Mouse (Mus musculus) lung, embryonic 15.5 days (tissue): ENCODE data around the gene Helz. TPM values are rescaled to one million over a fixed set of nuclear protein-coding genes. Genes with fewer than 3 reads are reported as not detected.
"Not testable (repeated sequence)": the region's sequence is repeated elsewhere in the genome, so short reads cannot be mapped to it uniquely, and the experiment has no call there.

Source experiments
- ATAC-seq: fragments of 200-750 bp; cut with Nextera tagmentation; 2 replicates; pipeline ENCODE4 v1.8.0; 2017; ENCODE audit warnings: moderate number of reproducible peaks, borderline replicate concordance; ENCODE audit not compliant: low FRiP score, low TSS enrichment; ENCODE audit errors: extremely low read depth
- H3K27ac ChIP-seq: fragments of 300-500 bp; sonication (generic); 2 replicates; pipeline ENCODE4 v1.5.1; 2015; ENCODE audit warnings: moderate library complexity, mild to moderate bottlenecking, inconsistent platforms
- H3K27me3 ChIP-seq: fragments of 300-500 bp; sonication (generic); 2 replicates; pipeline ENCODE4 v1.6.1; 2015; ENCODE audit warnings: inconsistent platforms
- H3K36me3 ChIP-seq: fragments of 300-500 bp; sonication (generic); 2 replicates; pipeline ENCODE4 v1.6.1; 2015; ENCODE audit warnings: inconsistent platforms
- H3K4me1 ChIP-seq: fragments of 300-500 bp; sonication (generic); 2 replicates; pipeline ENCODE4 v1.6.1; 2015; ENCODE audit warnings: inconsistent platforms
- H3K4me2 ChIP-seq: fragments of 300-500 bp; sonication (generic); 2 replicates; pipeline ENCODE4 v1.6.1; 2015; ENCODE audit warnings: inconsistent platforms, mild to moderate bottlenecking, moderate library complexity
- H3K4me3 ChIP-seq: fragments of 300-500 bp; sonication (generic); 2 replicates; pipeline ENCODE4 v1.5.1; 2015; ENCODE audit warnings: mild to moderate bottlenecking, inconsistent platforms
- H3K9ac ChIP-seq: fragments of 300-500 bp; sonication (generic); 2 replicates; pipeline ENCODE4 v1.6.1; 2015; ENCODE audit warnings: inconsistent platforms
- H3K9me3 ChIP-seq: fragments of 300-500 bp; sonication (generic); 2 replicates; pipeline ENCODE4 v1.6.1; 2016; ENCODE audit warnings: inconsistent platforms
- WGBS: fragments of 180-500 bp; shearing (Covaris S2); methylation state at CpG from one replicate; pipeline ENCODE4 v1.1.7; 2015; 5-methylcytosine and 5-hydroxymethylcytosine counted together
- polyA plus RNA-seq: library from polyadenylated mRNA; unstranded; fragments of >200 nt; fragmentation: Nextera tagmentation; extraction: Ambion mirVana; gene quantifications from 2 replicates; pipeline ENCODE4 v1.2.1, GENCODE M21; 2015

The Helz gene
- polyA plus RNA-seq, 1 experiment from 2014 or later = 20.2 TPM

- no peaks in the 10 kb centered on the region for H3K9me3 ChIP-seq
- H3K9ac ChIP-seq = no peak overlapping the region
- ATAC-seq = no peak
- no peak overlapping the region for H3K4me3 ChIP-seq
- H3K27ac ChIP-seq = no peak overlapping the region
- 0 out of 2 replicates have a peak, but pooled peaks cover 10% of the 10 kb centered on the region for H3K36me3 ChIP-seq
- 87% methylated on average over 3 of the region's 3 CpGs for WGBS
- no peak overlapping the region for H3K4me2 ChIP-seq
- H3K4me1 ChIP-seq = no peaks in the 10 kb centered on the region
- no peaks in the 10 kb centered on the region for H3K27me3 ChIP-seq
Measured at GRCm38 (mm10) chr11:107567431-107567830, 19.7 kb downstream of the Helz start.

GRCm38 (mm10) chr11:107568466-107568995, 20.8 kb downstream of the Helz start:
- H3K9ac ChIP-seq = no peak overlapping the region
- H3K27me3 ChIP-seq = no peaks in the 10 kb centered on the region
- WGBS = 90% methylated on average over 6 of the region's 6 CpGs
- no peak overlapping the region for H3K4me2 ChIP-seq
- H3K27ac ChIP-seq = no peak overlapping the region
- H3K36me3 ChIP-seq = 0 out of 2 replicates have a peak, but pooled peaks cover 5% of the 10 kb centered on the region
- no peaks in the 10 kb centered on the region for H3K9me3 ChIP-seq
- ATAC-seq = no peak
- peaks cover 8% of the 10 kb centered on the region for H3K4me1 ChIP-seq
- no peak overlapping the region for H3K4me3 ChIP-seq

GRCm38 (mm10) chr11:107570891-107571290, 23.2 kb downstream of the Helz start:
- H3K27me3 ChIP-seq, H3K4me3 ChIP-seq, H3K9ac ChIP-seq, ATAC-seq, H3K4me2 ChIP-seq, H3K27ac ChIP-seq, H3K9me3 ChIP-seq: not testable (repeated sequence)
- Histone ChIP-seq H3K36me3 (peaks cover 17% of the 10 kb centered on the region), H3K4me1 (peaks cover 14% of the 10 kb centered on the region)
- 76% methylated on average over 8 of the region's 8 CpGs for WGBS

- WGBS = 92% methylated on average over 2 of the region's 2 CpGs
- Histone ChIP-seq H3K9ac (no peak overlapping the region), H3K4me2 (no peak overlapping the region), H3K9me3 (no peaks in the 10 kb centered on the region), H3K4me1 (peaks cover 14% of the 10 kb centered on the region), H3K27me3 (no peaks in the 10 kb centered on the region), H3K4me3 (no peak overlapping the region), H3K27ac (no peak overlapping the region), H3K36me3 (peaks cover 21% of the 10 kb centered on the region)
- no peak for ATAC-seq
Measured at GRCm38 (mm10) chr11:107571318-107571717, 23.6 kb downstream of the Helz start.

GRCm38 (mm10) chr11:107572551-107572950, 24.8 kb downstream of the Helz start:
- peaks cover 32% of the 10 kb centered on the region for H3K36me3 ChIP-seq
- 94% methylated on average over 3 of the region's 3 CpGs for WGBS

GRCm38 (mm10) chr11:107573061-107573692, 25.4 kb downstream of the Helz start:
- Histone ChIP-seq H3K36me3 (peaks cover 33% of the 10 kb centered on the region), H3K9ac (no peak overlapping the region), H3K4me2 (no peak overlapping the region), H3K27me3 (no peaks in the 10 kb centered on the region), H3K9me3 (no peaks in the 10 kb centered on the region), H3K4me3 (no peak overlapping the region), H3K4me1 (peaks cover 14% of the 10 kb centered on the region), H3K27ac (peak overlapping the region; percentile 0; the same call in 1 of the 2 replicates)
- peak; percentile 50; the same call in 1 of the 2 replicates for ATAC-seq
- WGBS = 34% methylated on average over 11 of the region's 11 CpGs

More at GRCm38 (mm10) chr11:107572551-107572950, 24.8 kb downstream of the Helz start:
- Histone ChIP-seq H3K4me3 (no peak overlapping the region), H3K4me2 (no peak overlapping the region), H3K9ac (no peak overlapping the region), H3K4me1 (peaks cover 14% of the 10 kb centered on the region), H3K27ac (no peak overlapping the region), H3K27me3 (no peaks in the 10 kb centered on the region), H3K9me3 (no peaks in the 10 kb centered on the region)
- ATAC-seq = no peak

GRCm38 (mm10) chr11:107573847-107574246, 26.1 kb downstream of the Helz start:
- Histone ChIP-seq H3K9ac (no peak overlapping the region), H3K36me3 (peaks cover 35% of the 10 kb centered on the region), H3K27me3 (no peaks in the 10 kb centered on the region), H3K9me3 (no peaks in the 10 kb centered on the region), H3K4me3 (no peak overlapping the region), H3K4me2 (no peak overlapping the region), H3K27ac (peak overlapping the region; percentile 0; the same call in 1 of the 2 replicates), H3K4me1 (peaks cover 14% of the 10 kb centered on the region)
- ATAC-seq = 0 out of 2 replicates have a peak, but pooled peaks have one; percentile 37
- WGBS = 39% methylated on average over 6 of the region's 6 CpGs

- Histone ChIP-seq H3K9me3 (no peaks in the 10 kb centered on the region), H3K27ac (no peak overlapping the region), H3K4me3 (no peak overlapping the region), H3K4me1 (peaks cover 14% of the 10 kb centered on the region), H3K4me2 (no peak overlapping the region), H3K27me3 (no peaks in the 10 kb centered on the region), H3K9ac (no peak overlapping the region), H3K36me3 (peaks cover 38% of the 10 kb centered on the region)
- 91% methylated on average over 20 of the region's 20 CpGs for WGBS
- ATAC-seq = no peak
Measured at GRCm38 (mm10) chr11:107574811-107575705, 27.3 kb downstream of the Helz start.

- no peak overlapping the region for H3K9ac ChIP-seq
- peaks cover 14% of the 10 kb centered on the region for H3K4me1 ChIP-seq
- no peak overlapping the region for H3K4me2 ChIP-seq
- no peaks in the 10 kb centered on the region for H3K27me3 ChIP-seq
- H3K9me3 ChIP-seq = no peaks in the 10 kb centered on the region
- H3K4me3 ChIP-seq = no peak overlapping the region
- 90% methylated on average over 7 of the region's 7 CpGs for WGBS
- no peak for ATAC-seq
- no peak overlapping the region for H3K27ac ChIP-seq
- peaks cover 49% of the 10 kb centered on the region for H3K36me3 ChIP-seq
Measured at GRCm38 (mm10) chr11:107576186-107576585, 28.5 kb downstream of the Helz start.

GRCm38 (mm10) chr11:107577400-107577799, 29.7 kb downstream of the Helz start:
- Histone ChIP-seq H3K36me3 (peaks cover 49% of the 10 kb centered on the region), H3K4me3 (no peak overlapping the region), H3K9me3 (no peaks in the 10 kb centered on the region), H3K4me2 (no peak overlapping the region), H3K27ac (no peak overlapping the region), H3K4me1 (peaks cover 14% of the 10 kb centered on the region), H3K9ac (no peak overlapping the region), H3K27me3 (no peaks in the 10 kb centered on the region)
- WGBS = 67% methylated on average over 8 of the region's 8 CpGs
- no peak for ATAC-seq

- no peak for ATAC-seq
- Histone ChIP-seq H3K36me3 (peaks cover 49% of the 10 kb centered on the region), H3K4me2 (no peak overlapping the region), H3K27ac (no peak overlapping the region), H3K9me3 (no peaks in the 10 kb centered on the region), H3K4me3 (no peak overlapping the region), H3K4me1 (peaks cover 8% of the 10 kb centered on the region), H3K27me3 (no peaks in the 10 kb centered on the region), H3K9ac (no peak overlapping the region)
- WGBS = 71% methylated on average over 7 of the region's 7 CpGs
Measured at GRCm38 (mm10) chr11:107578226-107578625, 30.5 kb downstream of the Helz start.

- Histone ChIP-seq H3K4me2 (no peak overlapping the region), H3K27me3 (no peaks in the 10 kb centered on the region), H3K27ac (no peak overlapping the region), H3K9ac (no peak overlapping the region), H3K4me3 (no peak overlapping the region), H3K4me1 (no peaks in the 10 kb centered on the region), H3K36me3 (peaks cover 39% of the 10 kb centered on the region), H3K9me3 (no peaks in the 10 kb centered on the region)
- WGBS = 89% methylated on average over 4 of the region's 4 CpGs
- no peak for ATAC-seq
Measured at GRCm38 (mm10) chr11:107580786-107581185, 33.1 kb downstream of the Helz start.
